Mouse (Mus musculus): ENCODE data around the gene Gm17949.

The Gm17949 gene

GRCm38 (mm10) chr17:57011236-57012141 is at the start of gene Gm17949, which contains the start of gene Gtf2f1:
TSS of gene Gm17949 (plus strand) at chr17:57011469.
TSS of gene Gtf2f1 (minus strand) at chr17:57011288.
- DNase-seq (ENCODE audit: low spot score): peak; percentile 92

- no peak for DNase-seq (ENCODE audit: low spot score)
These were observed 49.4 kb upstream of the Gm17949 start for GRCm38 (mm10) chr17:56961880-56962279.

GRCm38 (mm10) chr17:56962642-56963405 is 48.4 kb upstream of the Gm17949 start:
- DNase-seq (ENCODE audit: low spot score): no peak

- no peak for DNase-seq (ENCODE audit: low spot score)
These were observed 47.6 kb upstream of the Gm17949 start for GRCm38 (mm10) chr17:56963646-56964045.

- no peak for DNase-seq (ENCODE audit: low spot score)
These were observed 41.9 kb upstream of the Gm17949 start for GRCm38 (mm10) chr17:56969321-56969720.

GRCm38 (mm10) chr17:56970081-56970480 is 41.2 kb upstream of the Gm17949 start:
- no peak for DNase-seq (ENCODE audit: low spot score)

GRCm38 (mm10) chr17:56973956-56974707 is 37.1 kb upstream of the Gm17949 start:
- DNase-seq (ENCODE audit: low spot score): no peak

- no peak for DNase-seq (ENCODE audit: low spot score)
These were observed 36.5 kb upstream of the Gm17949 start for GRCm38 (mm10) chr17:56974708-56975240.

GRCm38 (mm10) chr17:56975391-56975790 is 35.9 kb upstream of the Gm17949 start:
- DNase-seq (ENCODE audit: low spot score): no peak

- DNase-seq (ENCODE audit: low spot score): no peak
These were observed 34.5 kb upstream of the Gm17949 start for GRCm38 (mm10) chr17:56976531-56977390.

- DNase-seq (ENCODE audit: low spot score): no peak
These were observed 31.7 kb upstream of the Gm17949 start for GRCm38 (mm10) chr17:56979524-56979923.

- DNase-seq (ENCODE audit: low spot score): no peak
These were observed 30.2 kb upstream of the Gm17949 start for GRCm38 (mm10) chr17:56981049-56981448.

GRCm38 (mm10) chr17:56982013-56982412 is 29.3 kb upstream of the Gm17949 start, which contains the start of gene Acer1:
TSS of gene Acer1 (minus strand) at chr17:56982126.
- no peak for DNase-seq (ENCODE audit: low spot score)

- DNase-seq (ENCODE audit: low spot score): no peak
These were observed 26.4 kb upstream of the Gm17949 start for GRCm38 (mm10) chr17:56984886-56985285.

GRCm38 (mm10) chr17:56985656-56986055 is 25.6 kb upstream of the Gm17949 start:
- no peak for DNase-seq (ENCODE audit: low spot score)

GRCm38 (mm10) chr17:56986105-56986805 is 25.0 kb upstream of the Gm17949 start:
- DNase-seq (ENCODE audit: low spot score): peak; percentile 0

GRCm38 (mm10) chr17:56988441-56988840 is 22.8 kb upstream of the Gm17949 start:
- DNase-seq (ENCODE audit: low spot score): peak; percentile 0

- DNase-seq (ENCODE audit: low spot score): peak; percentile 1
These were observed 22.3 kb upstream of the Gm17949 start for GRCm38 (mm10) chr17:56988921-56989430.

- DNase-seq (ENCODE audit: low spot score): peak; percentile 65
These were observed 21.7 kb upstream of the Gm17949 start for GRCm38 (mm10) chr17:56989467-56990114.

Measured in ovary, adult 18-20 months (tissue).